Mouse (Mus musculus) heart, embryonic 14.5 days (tissue): ENCODE data around the gene 6430571L13Rik. TPM values are rescaled to one million over a fixed set of nuclear protein-coding genes. Genes with fewer than 3 reads are reported as not detected.

Experiments used
- ATAC-seq: fragments of 200-750 bp; cut with Nextera tagmentation; 2 replicates; pipeline ENCODE4 v1.8.0; 2017; ENCODE audit warnings: low read depth, moderate TSS enrichment; ENCODE audit not compliant: insufficient number of reproducible peaks, insufficient read depth, low FRiP score
- H3K27ac ChIP-seq, 2 experiments: fragments of 200-500 bp in 1 of 2; fragments of 300-500 bp in 1 of 2; sonication (generic) in 1 of 2; replicated peaks in 1 of 2; 2 replicates each; pipeline ENCODE4 v1.5.1; 2012 to 2014; ENCODE audit warnings: low read depth in 2 of 2, low read length in 2 of 2, control low read depth in 1 of 2, mild to moderate bottlenecking in 1 of 2, mixed read lengths in 1 of 2; ENCODE audit not compliant: control insufficient read depth in 1 of 2, insufficient read depth in 1 of 2
- H3K27me3 ChIP-seq: fragments of 300-500 bp; sonication (generic); 2 replicates; pipeline ENCODE4 v1.6.1; 2014; ENCODE audit warnings: mild to moderate bottlenecking, low read length, control low read depth; ENCODE audit not compliant: control insufficient read depth, insufficient read depth
- H3K36me3 ChIP-seq: fragments of 300-500 bp; sonication (generic); 2 replicates; pipeline ENCODE4 v1.6.1; 2014; ENCODE audit warnings: mild to moderate bottlenecking, control low read depth, low read length, mixed read lengths; ENCODE audit not compliant: control insufficient read depth, insufficient read depth
- H3K4me1 ChIP-seq, 2 experiments: fragments of 200-500 bp in 1 of 2; fragments of 300-500 bp in 1 of 2; sonication (generic) in 1 of 2; 2 replicates each; pipeline ENCODE4 v1.6.1; 2012 to 2014; ENCODE audit warnings: low read length in 2 of 2, control low read depth in 1 of 2, mixed read lengths in 1 of 2; ENCODE audit not compliant: control insufficient read depth in 2 of 2, insufficient read depth in 2 of 2
- H3K4me2 ChIP-seq: fragments of 300-500 bp; sonication (generic); 2 replicates; pipeline ENCODE4 v1.6.1; 2014; ENCODE audit warnings: mild to moderate bottlenecking, low read length
- H3K4me3 ChIP-seq, 2 experiments: fragments of 200-500 bp in 1 of 2; fragments of 300-500 bp in 1 of 2; sonication (generic) in 1 of 2; 2 replicates each; pipeline ENCODE4 v1.5.1; 2012 to 2014; ENCODE audit warnings: low read length in 2 of 2, mild to moderate bottlenecking in 2 of 2, control low read depth in 1 of 2, low read depth in 1 of 2, moderate library complexity in 1 of 2; ENCODE audit not compliant: control insufficient read depth in 1 of 2, insufficient read depth in 1 of 2
- H3K9ac ChIP-seq: fragments of 300-500 bp; sonication (generic); 2 replicates; pipeline ENCODE4 v1.6.1; 2014; ENCODE audit warnings: mild to moderate bottlenecking, low read length
- H3K9me3 ChIP-seq: fragments of 300-500 bp; sonication (generic); 2 replicates; pipeline ENCODE4 v1.6.1; 2016; ENCODE audit warnings: low read length, control low read depth; ENCODE audit not compliant: control insufficient read depth
- WGBS: fragments of 180-500 bp; shearing (Covaris S2); extraction: QIAGEN DNeasy Blood & Tissue Kit; methylation state at CpG from one replicate; pipeline ENCODE4 v1.1.7; 2014; 5-methylcytosine and 5-hydroxymethylcytosine counted together
- polyA plus RNA-seq: library from polyadenylated mRNA; unstranded; fragments of >200 nt; fragmentation: Nextera tagmentation; extraction: Ambion mirVana; gene quantifications from 2 replicates; pipeline ENCODE4 v1.2.1, GENCODE M21; 2014

Gene 6430571L13Rik
- polyA plus RNA-seq, 1 experiment from 2014 or later = 1.1 TPM

DNA sequence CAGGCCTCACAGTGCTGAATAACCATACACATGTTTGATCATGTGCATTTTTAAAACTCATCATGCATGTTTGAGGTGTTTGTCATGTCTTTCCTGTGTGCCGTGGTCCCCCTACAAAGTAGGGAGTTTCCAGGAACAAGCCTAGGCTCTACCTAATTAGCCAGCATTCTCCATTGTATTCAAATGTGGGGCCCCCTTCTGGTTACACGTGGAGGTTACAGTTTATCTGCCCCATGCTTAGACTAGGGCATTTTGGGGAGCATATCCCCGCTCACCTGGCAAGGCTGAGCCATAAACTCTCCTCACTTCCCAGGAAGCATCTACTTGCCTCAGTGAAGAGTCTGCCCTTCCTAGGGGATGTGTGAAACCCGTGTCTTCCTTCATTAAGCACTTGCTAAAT, 56.0 kb downstream of the 6430571L13Rik start:
- peaks cover 3 to 8% of the 10 kb centered on the region in 2 experiments; a peak in 2 of 4 replicates for H3K4me1 ChIP-seq
- H3K4me3 ChIP-seq = no peak overlapping the region
- no peak overlapping the region for H3K27ac ChIP-seq
- WGBS = 36% methylated on average over 4 of the region's 4 CpGs
- no peak overlapping the region for H3K4me2 ChIP-seq
- H3K9ac ChIP-seq = no peak overlapping the region
- peaks cover 39% of the 10 kb centered on the region for H3K27me3 ChIP-seq
- no peaks in the 10 kb centered on the region for H3K36me3 ChIP-seq
- H3K9me3 ChIP-seq = no peaks in the 10 kb centered on the region
- no peak for ATAC-seq

DNA sequence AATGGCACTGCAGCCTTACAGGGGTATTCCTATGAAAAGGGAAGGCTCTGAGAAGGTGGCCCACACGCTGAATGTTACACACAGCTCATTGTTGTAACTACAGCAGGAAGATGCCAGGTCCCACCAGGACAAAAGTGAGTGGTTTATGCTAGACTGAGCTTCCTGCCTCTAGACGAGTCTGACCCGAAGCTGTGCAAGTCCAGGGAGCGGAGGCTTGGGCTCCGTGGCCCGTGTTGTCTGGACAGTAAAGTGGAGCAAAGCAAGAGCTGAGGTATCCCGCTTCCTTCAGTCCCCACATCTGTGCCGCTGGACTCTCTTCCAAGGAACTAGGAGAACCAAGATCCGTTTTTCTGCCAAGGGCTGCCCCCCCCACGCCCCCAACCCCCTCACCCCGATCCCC, 58.6 kb downstream of the 6430571L13Rik start:
- no peaks in the 10 kb centered on the region for H3K9me3 ChIP-seq
- H3K9ac ChIP-seq = peak overlapping the region; percentile 71
- WGBS = 40% methylated on average over 11 of the region's 11 CpGs
- H3K27me3 ChIP-seq = peaks cover 57% of the 10 kb centered on the region
- no peaks in the 10 kb centered on the region for H3K36me3 ChIP-seq
- H3K4me2 ChIP-seq = peak overlapping the region; percentile 98
- peak overlapping the region in 1 of 2 experiments; percentile 74; a peak in 2 of 4 replicates for H3K4me3 ChIP-seq
- peaks cover 3 to 8% of the 10 kb centered on the region in 2 experiments; a peak in 2 of 4 replicates for H3K4me1 ChIP-seq
- no peak for ATAC-seq
- no peak overlapping the region for H3K27ac ChIP-seq

DNA sequence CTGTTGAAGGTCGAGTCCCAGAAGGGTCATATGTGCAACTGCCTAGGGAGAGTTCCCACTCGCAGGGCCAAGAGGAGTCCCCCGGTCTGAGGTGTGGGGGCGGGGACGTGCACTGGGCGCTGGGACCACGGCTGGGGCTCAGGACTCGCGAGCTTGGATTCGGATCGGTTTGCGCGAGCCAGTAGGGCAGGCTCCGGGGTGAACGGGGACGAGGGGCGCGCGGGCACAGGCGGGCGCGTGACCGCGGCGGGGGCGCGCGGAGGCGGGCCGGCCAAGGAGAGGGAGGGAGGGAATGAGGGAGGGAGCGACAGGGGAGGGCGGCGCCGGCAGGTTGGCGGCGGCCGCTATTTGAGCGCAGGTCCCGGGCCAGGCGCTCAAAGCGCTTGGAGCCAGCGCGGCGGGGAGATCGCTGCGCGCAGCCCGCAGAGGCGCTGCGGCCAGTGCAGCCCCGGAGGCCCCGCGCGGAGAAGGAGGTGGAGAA, 59.1 kb downstream of the 6430571L13Rik start, which contains the start of gene Cacna2d2:
Gene Cacna2d2 (plus strand): TSS at position 122 of the 481 bp plus-strand sequence.
- WGBS = 1% methylated on average over 34 of the region's 54 CpGs

DNA sequence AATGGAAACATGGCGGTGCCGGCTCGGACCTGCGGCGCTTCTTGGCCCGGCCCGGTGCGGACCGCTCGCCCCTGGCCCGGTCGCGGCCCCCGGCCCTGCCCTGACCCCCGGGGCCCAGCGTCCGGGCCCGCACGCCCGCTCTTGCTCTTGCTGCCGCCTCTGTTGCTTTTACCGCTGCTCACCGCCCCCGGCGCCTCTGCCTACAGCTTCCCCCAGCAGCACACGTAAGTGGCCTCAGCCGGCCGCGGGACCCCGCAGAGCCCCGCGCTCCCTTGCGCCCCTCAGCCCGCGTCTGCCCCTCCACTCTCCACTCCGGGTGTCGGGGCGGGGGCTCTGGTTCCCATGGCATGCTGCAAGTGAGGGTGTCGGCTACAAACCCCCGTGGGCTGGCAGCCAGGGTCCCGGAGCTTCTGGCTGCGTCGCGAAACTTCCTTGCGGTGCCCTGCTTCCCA, 59.7 kb downstream of the 6430571L13Rik start:
- peak; percentile 26; the same call in 1 of the 2 replicates for ATAC-seq
- peak overlapping the region; percentile 71 for H3K9ac ChIP-seq
- H3K4me3 ChIP-seq = peak overlapping the region; percentile 66 to 74
- no peaks in the 10 kb centered on the region for H3K9me3 ChIP-seq
- H3K27ac ChIP-seq = peak overlapping the region in 1 of 2 experiments; percentile 26; a peak in 1 of 4 replicates
- H3K4me2 ChIP-seq = peak overlapping the region; percentile 98
- H3K4me1 ChIP-seq = peaks cover 3 to 8% of the 10 kb centered on the region in 2 experiments; a peak in 2 of 4 replicates
- no peaks in the 10 kb centered on the region for H3K36me3 ChIP-seq
- peaks cover 62% of the 10 kb centered on the region for H3K27me3 ChIP-seq
- whole genome bisulfite sequencing = 1% methylated on average over 33 of the region's 45 CpGs

More for the DNA sequence above, 59.1 kb downstream of the 6430571L13Rik start, which contains the start of gene Cacna2d2:
- Histone ChIP-seq H3K4me1 (peaks cover 3 to 8% of the 10 kb centered on the region in 2 experiments; a peak in 2 of 4 replicates), H3K9me3 (no peaks in the 10 kb centered on the region), H3K9ac (peak within 1 kb of the TSS; percentile 71), H3K4me2 (peak within 1 kb of the TSS; percentile 98), H3K27ac (peak within 1 kb of the TSS in 1 of 2 experiments; percentile 26; a peak in 1 of 4 replicates), H3K36me3 (no peaks in the 10 kb centered on the region), H3K27me3 (peaks cover 62% of the 10 kb centered on the region), H3K4me3 (peak within 1 kb of the TSS; percentile 66 to 74)
- peak; percentile 52 for ATAC-seq

DNA sequence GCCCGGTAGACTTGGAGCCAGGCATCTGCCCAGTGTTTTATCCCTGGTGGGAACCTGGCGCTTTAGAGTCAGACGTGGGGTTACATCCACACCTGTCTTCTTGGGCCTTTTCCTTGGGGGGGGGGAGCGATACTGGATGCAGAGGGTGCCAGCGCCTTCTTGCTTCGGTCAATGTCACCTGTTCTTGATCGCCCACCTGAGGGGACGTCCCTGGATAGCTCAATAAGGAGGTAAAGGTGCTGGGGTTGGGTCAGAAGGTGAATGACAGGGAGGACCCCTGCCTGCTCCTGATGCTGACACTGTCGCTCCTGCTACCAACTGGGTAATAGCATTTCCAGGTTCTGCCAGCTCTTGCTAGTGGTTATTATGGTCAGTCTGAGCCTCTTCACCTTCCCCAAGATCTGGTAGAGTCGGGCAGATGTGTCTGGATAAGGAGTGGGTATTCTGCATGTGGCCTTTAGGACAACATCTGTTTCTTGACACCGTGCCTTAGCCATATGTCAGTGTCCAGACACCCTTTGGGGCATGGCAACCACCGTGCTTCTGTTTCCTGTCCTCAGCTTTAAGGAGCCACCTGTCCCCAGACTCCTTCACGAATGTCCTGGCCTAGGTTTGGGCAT, 60.4 kb downstream of the 6430571L13Rik start:
- peaks cover 62% of the 10 kb centered on the region for H3K27me3 ChIP-seq
- H3K9me3 ChIP-seq = no peaks in the 10 kb centered on the region
- H3K4me3 ChIP-seq = peak overlapping the region; percentile 66 to 74
- peak overlapping the region; percentile 98 for H3K4me2 ChIP-seq
- H3K9ac ChIP-seq = peak overlapping the region; percentile 71
- ATAC-seq = no peak
- H3K4me1 ChIP-seq = peaks cover 3 to 8% of the 10 kb centered on the region in 2 experiments; a peak in 2 of 4 replicates
- H3K36me3 ChIP-seq = no peaks in the 10 kb centered on the region
- no peak overlapping the region for H3K27ac ChIP-seq
- 15% methylated on average over 13 of the region's 13 CpGs for WGBS

Other genes starting within 250 kb of the 6430571L13Rik start
- gene Dock3, start 108.7 kb upstream of the 6430571L13Rik start, polyA plus RNA-seq = 0.15 and 0.42 TPM in 2 replicates
- 6.4 and 6.5 TPM in 2 replicates for gene Mapkapk3, start 50.7 kb upstream of the 6430571L13Rik start, polyA plus RNA-seq
- gene Cish, start 44.6 kb upstream of the 6430571L13Rik start, polyA plus RNA-seq = 14.7 and 14.9 TPM in 2 replicates
- gene Hemk1, start 2.3 kb upstream of the 6430571L13Rik start, polyA plus RNA-seq = 13.6 and 14.2 TPM in 2 replicates
- gene Cacna2d2, start 59.0 kb downstream of the 6430571L13Rik start, polyA plus RNA-seq = 3.0 and 5.6 TPM in 2 replicates
- gene Tmem115, start 193.3 kb downstream of the 6430571L13Rik start, polyA plus RNA-seq = 38.6 and 39.7 TPM in 2 replicates
- gene Cyb561d2, start 201.6 kb downstream of the 6430571L13Rik start, polyA plus RNA-seq = 17.6 and 22.8 TPM in 2 replicates
- gene Nprl2, start 201.6 kb downstream of the 6430571L13Rik start, polyA plus RNA-seq = 28.4 and 31.6 TPM in 2 replicates
- 0.27 TPM in 1 of 2 replicates, not detected in the other for gene Zmynd10, start 206.7 kb downstream of the 6430571L13Rik start, polyA plus RNA-seq
- 42.5 and 47.7 TPM in 2 replicates for gene Rassf1, start 211.0 kb downstream of the 6430571L13Rik start, polyA plus RNA-seq
- gene Tusc2, start 222.7 kb downstream of the 6430571L13Rik start, polyA plus RNA-seq = 49.0 and 53.0 TPM in 2 replicates
- gene Hyal2, start 227.3 kb downstream of the 6430571L13Rik start, polyA plus RNA-seq = 94.1 and 103 TPM in 2 replicates
- gene Hyal1, start 236.3 kb downstream of the 6430571L13Rik start, polyA plus RNA-seq = 4.4 and 4.6 TPM in 2 replicates
- 10.0 and 14.9 TPM in 2 replicates for gene Naa80, start 238.3 kb downstream of the 6430571L13Rik start, polyA plus RNA-seq
- 0.46 and 0.53 TPM in 2 replicates for gene Hyal3, start 240.2 kb downstream of the 6430571L13Rik start, polyA plus RNA-seq
- gene Ifrd2, start 247.0 kb downstream of the 6430571L13Rik start, polyA plus RNA-seq = 44.6 and 45.7 TPM in 2 replicates